Mouse (Mus musculus) heart, embryonic 15.5 days (tissue): Measurements from ENCODE around the gene Asb8. TPM values are rescaled to one million over a fixed set of nuclear protein-coding genes. Genes with fewer than 3 reads are reported as not detected.

Experiments used
- ATAC-seq: fragments of 200-750 bp; cut with Nextera tagmentation; replicated peaks from 2 replicates; pipeline ENCODE4 v1.8.0; 2017; ENCODE audit warnings: low read depth, moderate TSS enrichment; ENCODE audit not compliant: insufficient number of reproducible peaks, insufficient read depth, low FRiP score
- H3K27ac ChIP-seq: fragments of 300-500 bp; sonication (generic); 2 replicates; pipeline ENCODE4 v1.5.1; 2015; ENCODE audit warnings: mild to moderate bottlenecking, inconsistent platforms
- H3K27me3 ChIP-seq: fragments of 300-500 bp; sonication (generic); 2 replicates; pipeline ENCODE4 v1.6.1; 2015; ENCODE audit warnings: inconsistent platforms
- H3K36me3 ChIP-seq: fragments of 300-500 bp; sonication (generic); 2 replicates; pipeline ENCODE4 v1.6.1; 2015; ENCODE audit warnings: mild to moderate bottlenecking, inconsistent platforms
- H3K4me1 ChIP-seq: fragments of 300-500 bp; sonication (generic); replicated peaks from 2 replicates; pipeline ENCODE4 v1.6.1; 2015; ENCODE audit warnings: inconsistent platforms
- H3K4me2 ChIP-seq: fragments of 300-500 bp; sonication (generic); 2 replicates; pipeline ENCODE4 v1.6.1; 2015; ENCODE audit warnings: inconsistent platforms, mild to moderate bottlenecking, moderate library complexity
- H3K4me3 ChIP-seq: fragments of 300-500 bp; sonication (generic); 2 replicates; pipeline ENCODE4 v1.5.1; 2015; ENCODE audit warnings: mild to moderate bottlenecking, inconsistent platforms
- H3K9ac ChIP-seq: fragments of 300-500 bp; sonication (generic); 2 replicates; pipeline ENCODE4 v1.6.1; 2015; ENCODE audit warnings: mild to moderate bottlenecking, inconsistent platforms
- H3K9me3 ChIP-seq: fragments of 300-500 bp; sonication (generic); replicated peaks from 2 replicates; pipeline ENCODE4 v1.6.1; 2016; ENCODE audit warnings: inconsistent platforms
- WGBS: fragments of 180-500 bp; shearing (Covaris S2); methylation state at CpG from one replicate; pipeline ENCODE4 v1.1.7; 2015; ENCODE audit warnings: mixed read lengths; 5-methylcytosine and 5-hydroxymethylcytosine counted together
- polyA plus RNA-seq: library from polyadenylated mRNA; unstranded; fragments of >200 nt; fragmentation: Nextera tagmentation; extraction: Ambion mirVana; gene quantifications from 2 replicates; pipeline ENCODE4 v1.2.1, GENCODE M21; 2015

Asb8 gene
- polyA plus RNA-seq, 1 experiment from 2014 or later: 77.6 TPM

DNA sequence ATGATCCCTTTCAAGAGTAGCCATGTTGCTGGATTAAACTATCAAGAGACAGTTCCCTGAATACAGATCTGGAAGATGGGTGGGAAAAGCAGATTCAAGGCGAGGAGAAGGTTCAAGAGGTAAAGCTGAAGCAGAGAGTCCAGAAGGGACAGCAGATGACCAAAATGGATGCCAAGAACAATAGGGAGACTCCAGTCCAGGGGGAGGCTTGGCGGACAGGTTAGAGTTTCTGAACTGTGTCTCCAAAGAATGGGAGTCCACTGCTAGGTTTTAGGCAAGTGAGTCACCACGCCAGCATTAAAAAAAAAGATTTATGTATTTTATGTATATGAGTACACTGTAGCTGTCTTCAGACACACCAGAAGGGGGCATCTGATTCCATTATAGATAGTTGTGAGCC, 10.8 kb downstream of the Asb8 start:
- no peak overlapping the region for H3K9ac ChIP-seq
- no peaks in the 10 kb centered on the region for H3K27me3 ChIP-seq
- no peaks in the 10 kb centered on the region for H3K36me3 ChIP-seq
- WGBS: 71% methylated on average over 3 of the region's 3 CpGs
- no peak overlapping the region for H3K4me3 ChIP-seq
- no peaks in the 10 kb centered on the region for H3K9me3 ChIP-seq
- H3K4me1 ChIP-seq: peaks cover 3% of the 10 kb centered on the region
- no peak for ATAC-seq
- no peak overlapping the region for H3K27ac ChIP-seq
- no peak overlapping the region for H3K4me2 ChIP-seq

- H3K9ac ChIP-seq: no peak overlapping the region
- ATAC-seq: no peak
- no peaks in the 10 kb centered on the region for H3K36me3 ChIP-seq
- H3K9me3 ChIP-seq: no peaks in the 10 kb centered on the region
- H3K27me3 ChIP-seq: no peaks in the 10 kb centered on the region
- H3K4me1 ChIP-seq: peaks cover 3% of the 10 kb centered on the region
- WGBS: 64% methylated on average over 4 of the region's 4 CpGs
- H3K27ac ChIP-seq: no peak overlapping the region
- H3K4me3 ChIP-seq: no peak overlapping the region
- no peak overlapping the region for H3K4me2 ChIP-seq
Measured at GRCm38 (mm10) chr15:98154146-98154545, 11.3 kb downstream of the Asb8 start.

DNA sequence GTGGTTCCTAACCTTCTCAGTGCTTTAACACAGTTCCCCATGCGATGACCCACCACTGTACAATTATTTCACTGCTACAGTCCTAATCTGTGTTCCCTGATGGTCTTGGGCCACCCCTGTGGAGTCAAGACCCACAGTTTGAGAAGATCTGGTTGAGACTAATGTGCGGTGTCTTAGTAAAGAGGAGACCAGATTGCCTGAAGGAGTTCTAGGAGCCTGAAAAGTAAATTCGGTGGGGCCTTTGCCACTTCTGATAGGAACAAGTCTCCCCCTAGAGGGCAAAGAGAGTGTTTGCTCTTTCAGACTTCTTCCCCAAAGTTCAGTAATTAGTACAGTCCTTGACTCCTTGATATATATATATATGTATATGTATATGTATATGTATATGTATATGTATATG, 11.8 kb downstream of the Asb8 start:
- whole genome bisulfite sequencing: 33% methylated on average over 3 of the region's 3 CpGs
- ATAC-seq: no peak

GRCm38 (mm10) chr15:98152916-98153315, 12.5 kb downstream of the Asb8 start:
- H3K27ac ChIP-seq: no peak overlapping the region
- H3K36me3 ChIP-seq: no peaks in the 10 kb centered on the region
- H3K4me1 ChIP-seq: peaks cover 9% of the 10 kb centered on the region
- H3K4me2 ChIP-seq: no peak overlapping the region
- WGBS: 80% methylated on average over 7 of the region's 7 CpGs
- H3K9ac ChIP-seq: no peak overlapping the region
- no peaks in the 10 kb centered on the region for H3K27me3 ChIP-seq
- ATAC-seq: no peak
- no peaks in the 10 kb centered on the region for H3K9me3 ChIP-seq
- H3K4me3 ChIP-seq: no peak overlapping the region

More for the DNA sequence above, 11.8 kb downstream of the Asb8 start:
- Histone ChIP-seq H3K9ac (no peak overlapping the region), H3K36me3 (no peaks in the 10 kb centered on the region), H3K27ac (no peak overlapping the region), H3K4me2 (no peak overlapping the region), H3K4me3 (no peak overlapping the region), H3K9me3 (no peaks in the 10 kb centered on the region), H3K27me3 (no peaks in the 10 kb centered on the region), H3K4me1 (peaks cover 3% of the 10 kb centered on the region)

DNA sequence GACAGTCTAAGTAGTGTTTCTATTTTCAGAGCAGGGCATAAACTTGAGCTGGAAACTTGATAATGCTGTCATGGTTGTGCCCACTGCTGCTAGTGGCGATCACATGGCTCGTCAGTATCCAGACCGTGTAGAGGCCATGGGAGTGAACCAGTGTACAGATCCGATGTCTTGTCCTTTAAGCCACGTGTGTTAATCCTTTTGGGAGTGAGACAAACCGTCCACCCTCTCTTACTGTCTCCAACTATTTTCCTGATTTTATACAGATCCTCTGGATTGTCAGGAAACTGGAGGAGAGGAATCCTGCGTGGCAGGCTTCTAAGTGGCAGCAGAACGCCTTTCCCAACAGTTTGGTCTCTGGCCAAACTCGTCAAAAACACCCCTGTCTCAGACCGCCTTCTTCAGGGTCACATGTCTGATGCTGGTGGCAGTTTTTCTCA, 16.2 kb downstream of the Asb8 start:
- Histone ChIP-seq H3K4me1 (peaks cover 20% of the 10 kb centered on the region), H3K4me3 (no peak overlapping the region), H3K9ac (no peak overlapping the region), H3K36me3 (no peaks in the 10 kb centered on the region), H3K9me3 (no peaks in the 10 kb centered on the region), H3K27ac (peak overlapping the region; percentile 90), H3K27me3 (no peaks in the 10 kb centered on the region), H3K4me2 (peak overlapping the region; percentile 29)
- peak; percentile 89 for ATAC-seq
- WGBS: 26% methylated on average over 10 of the region's 10 CpGs

DNA sequence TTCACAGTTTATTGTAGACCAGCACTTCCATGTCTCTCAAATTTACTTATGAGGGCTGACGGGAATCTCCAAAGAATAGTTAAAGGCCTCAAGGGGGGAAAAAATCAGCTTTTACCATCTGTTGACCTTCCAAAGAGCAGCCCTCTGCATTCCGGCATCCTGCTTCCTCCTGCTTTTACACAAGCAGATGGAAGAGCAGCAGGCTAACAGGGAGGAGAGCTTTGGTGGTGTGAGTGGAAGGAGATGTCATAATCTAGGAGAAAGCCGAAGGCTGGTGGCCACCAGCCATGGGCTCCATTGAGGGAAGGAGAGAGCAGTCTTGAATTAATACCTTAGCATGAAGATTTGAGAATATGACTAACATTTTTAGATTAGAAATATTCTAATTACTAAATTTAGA, 17.1 kb downstream of the Asb8 start:
- Histone ChIP-seq H3K9ac (no peak overlapping the region), H3K27ac (peak overlapping the region; percentile 90), H3K4me2 (no peak overlapping the region; the same call in 1 of the 2 replicates), H3K9me3 (no peaks in the 10 kb centered on the region), H3K4me1 (peaks cover 22% of the 10 kb centered on the region), H3K27me3 (no peaks in the 10 kb centered on the region), H3K4me3 (no peak overlapping the region), H3K36me3 (no peaks in the 10 kb centered on the region)
- WGBS: 47% methylated on average over 3 of the region's 3 CpGs
- ATAC-seq: no peak

- no peaks in the 10 kb centered on the region for H3K27me3 ChIP-seq
- H3K4me2 ChIP-seq: peak overlapping the region; percentile 79
- peak overlapping the region; percentile 74 for H3K4me3 ChIP-seq
- H3K36me3 ChIP-seq: peaks cover 17% of the 10 kb centered on the region
- H3K27ac ChIP-seq: peak overlapping the region; percentile 83
- no peaks in the 10 kb centered on the region for H3K9me3 ChIP-seq
- ATAC-seq: peak; percentile 85
- under 1% methylated on average over 38 of the region's 38 CpGs for WGBS
- H3K4me1 ChIP-seq: peaks cover 22% of the 10 kb centered on the region
- peak overlapping the region; percentile 91 for H3K9ac ChIP-seq
Measured at GRCm38 (mm10) chr15:98145559-98146181, 19.8 kb downstream of the Asb8 start.

DNA sequence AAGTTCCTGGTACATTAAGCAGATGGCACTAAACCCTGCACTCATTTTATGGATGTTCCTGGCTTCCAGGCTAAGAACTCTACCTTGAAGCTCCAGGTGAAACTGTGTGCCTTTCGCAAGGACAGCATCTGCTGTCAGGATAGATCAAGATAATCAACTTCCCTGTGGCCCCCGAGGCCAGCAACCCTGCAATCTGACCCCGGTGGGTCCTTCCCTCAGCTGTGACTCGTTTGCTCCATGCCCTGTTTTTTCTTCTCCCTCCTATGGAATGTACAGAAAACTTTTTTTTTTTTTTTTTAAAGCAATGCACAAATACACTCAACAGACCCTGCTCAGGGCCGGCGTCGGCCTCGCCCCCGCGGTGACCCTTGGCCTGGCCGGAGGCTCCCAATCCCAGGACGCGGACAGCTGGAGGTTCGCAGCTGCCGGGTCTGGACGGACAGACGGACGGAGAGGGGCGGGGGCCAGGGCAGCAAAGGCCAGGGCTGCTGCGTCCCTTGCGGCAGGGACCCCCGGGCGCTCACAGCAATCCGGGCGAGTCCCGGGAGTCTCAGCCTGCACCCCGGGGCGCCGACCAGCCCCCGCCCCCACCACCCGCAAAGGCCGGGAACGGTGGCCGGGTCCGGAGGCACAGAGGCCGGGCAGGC, 20.4 kb downstream of the Asb8 start:
- 0 out of 2 replicates have a peak, but pooled peaks have one; percentile 6 for ATAC-seq
- Histone ChIP-seq H3K4me3 (peak overlapping the region; percentile 74), H3K4me2 (peak overlapping the region; percentile 79), H3K9me3 (no peaks in the 10 kb centered on the region), H3K4me1 (peaks cover 21% of the 10 kb centered on the region), H3K27me3 (no peaks in the 10 kb centered on the region), H3K9ac (peak overlapping the region; percentile 91), H3K36me3 (peaks cover 24% of the 10 kb centered on the region), H3K27ac (peak overlapping the region; percentile 83)
- WGBS: under 1% methylated on average over 36 of the region's 36 CpGs

DNA sequence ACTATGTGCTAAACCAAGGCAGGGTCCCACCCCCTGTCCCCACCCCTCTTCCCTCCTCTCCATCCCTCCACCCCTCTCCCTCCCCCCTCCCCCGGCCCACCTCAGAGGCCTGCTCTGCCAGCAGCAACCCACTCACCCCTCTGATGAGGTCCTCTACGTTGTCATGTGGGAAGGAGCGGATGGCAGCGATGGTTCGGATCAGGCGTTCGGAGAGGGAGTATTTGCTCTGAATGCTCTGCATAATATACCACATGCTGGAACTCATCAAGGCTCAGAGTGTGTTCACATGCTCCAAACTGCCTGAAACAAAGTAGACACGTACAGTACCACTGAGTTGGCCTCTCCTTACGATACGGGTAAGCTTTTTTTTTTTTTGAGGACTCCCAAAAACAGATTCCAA, 22.9 kb downstream of the Asb8 start:
- peaks cover 45% of the 10 kb centered on the region for H3K36me3 ChIP-seq
- WGBS: 83% methylated on average over 10 of the region's 10 CpGs
- no peaks in the 10 kb centered on the region for H3K27me3 ChIP-seq
- no peak overlapping the region for H3K27ac ChIP-seq
- ATAC-seq: no peak
- H3K9ac ChIP-seq: no peak overlapping the region
- peaks cover 11% of the 10 kb centered on the region for H3K4me1 ChIP-seq
- H3K4me2 ChIP-seq: no peak overlapping the region
- no peak overlapping the region for H3K4me3 ChIP-seq
- no peaks in the 10 kb centered on the region for H3K9me3 ChIP-seq

- Histone ChIP-seq H3K4me2 (no peak overlapping the region), H3K9ac (no peak overlapping the region), H3K27me3 (no peaks in the 10 kb centered on the region), H3K9me3 (no peaks in the 10 kb centered on the region), H3K36me3 (peaks cover 60% of the 10 kb centered on the region), H3K4me3 (no peak overlapping the region), H3K27ac (no peak overlapping the region), H3K4me1 (peaks cover 11% of the 10 kb centered on the region)
- whole genome bisulfite sequencing: 78% methylated on average over 5 of the region's 5 CpGs
- ATAC-seq: no peak
Measured at GRCm38 (mm10) chr15:98140809-98141208, 24.6 kb downstream of the Asb8 start.

DNA sequence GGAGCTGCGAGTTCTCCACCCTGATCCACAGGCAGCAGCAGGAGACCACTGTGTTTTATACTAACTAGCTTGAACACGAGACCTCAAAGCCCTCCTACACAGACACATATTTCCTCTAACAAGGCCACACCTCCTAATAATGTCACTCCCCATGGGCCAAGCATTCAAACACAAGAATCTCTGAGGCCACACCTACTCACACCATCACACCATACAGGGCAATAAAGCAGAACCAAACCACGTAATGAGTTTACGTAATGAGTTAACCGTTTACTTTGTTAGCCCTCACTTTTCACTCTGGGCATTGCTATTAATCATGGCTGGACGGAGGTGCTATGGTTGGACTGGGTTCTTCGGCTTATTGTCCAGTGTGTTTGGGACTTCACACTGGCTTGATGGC, 25.7 kb downstream of the Asb8 start:
- H3K4me2 ChIP-seq: no peak overlapping the region
- H3K27me3 ChIP-seq: no peaks in the 10 kb centered on the region
- no peak overlapping the region for H3K27ac ChIP-seq
- no peak overlapping the region for H3K9ac ChIP-seq
- H3K4me1 ChIP-seq: peaks cover 10% of the 10 kb centered on the region
- no peaks in the 10 kb centered on the region for H3K9me3 ChIP-seq
- H3K36me3 ChIP-seq: peaks cover 71% of the 10 kb centered on the region
- WGBS: 85% methylated on average over 7 of the region's 7 CpGs
- no peak for ATAC-seq
- no peak overlapping the region for H3K4me3 ChIP-seq

- no peak for ATAC-seq
- H3K9ac ChIP-seq: no peak overlapping the region
- H3K27me3 ChIP-seq: no peaks in the 10 kb centered on the region
- H3K4me1 ChIP-seq: 0 out of 2 replicates have a peak, but pooled peaks cover 2% of the 10 kb centered on the region
- no peaks in the 10 kb centered on the region for H3K9me3 ChIP-seq
- no peak overlapping the region for H3K4me2 ChIP-seq
- H3K27ac ChIP-seq: no peak overlapping the region
- H3K4me3 ChIP-seq: no peak overlapping the region
- H3K36me3 ChIP-seq: peaks cover 91% of the 10 kb centered on the region
- 88% methylated on average over 9 of the region's 9 CpGs for WGBS
Measured at GRCm38 (mm10) chr15:98136871-98137270, 28.6 kb downstream of the Asb8 start.
